Mouse (Mus musculus) lung, postnatal 0 days (tissue): ENCODE measurements at regions not wholly inside any gene's neighbourhood (a gene's known extent, or its start where the extent isn't known, plus 50 kb on each side); places are given as distances from the start of the nearest gene placed in this dataset.

ENCODE experiments used
- ATAC-seq: fragments of 200-750 bp; cut with Nextera tagmentation; 2 replicates; pipeline ENCODE4 v1.8.0; 2017; ENCODE audit warnings: moderate library complexity
- DNase-seq: peaks from one replicate; pipeline ENCODE4 v3.0.0-alpha.2; 2016; ENCODE audit warnings: low spot score
- H3K27ac ChIP-seq: fragments of 300-500 bp; sonication (generic); 2 replicates; pipeline ENCODE4 v1.5.1; 2014; ENCODE audit warnings: antibody characterized with exemption, mild to moderate bottlenecking, low read length, mixed read lengths
- H3K27me3 ChIP-seq: fragments of 300-500 bp; sonication (generic); replicated peaks from 2 replicates; pipeline ENCODE4 v1.6.1; 2014; ENCODE audit warnings: low read length, mixed read lengths; ENCODE audit not compliant: insufficient read depth
- H3K36me3 ChIP-seq: fragments of 300-500 bp; sonication (generic); 2 replicates; pipeline ENCODE4 v1.6.1; 2014; ENCODE audit warnings: low read length, mixed read lengths; ENCODE audit not compliant: insufficient read depth
- H3K4me1 ChIP-seq: fragments of 300-500 bp; sonication (generic); 2 replicates; pipeline ENCODE4 v1.6.1; 2014; ENCODE audit warnings: antibody characterized with exemption, low read depth, low read length, mixed read lengths; ENCODE audit not compliant: insufficient read depth
- H3K4me2 ChIP-seq: fragments of 300-500 bp; sonication (generic); replicated peaks from 2 replicates; pipeline ENCODE4 v1.6.1; 2014; ENCODE audit warnings: low read depth, mild to moderate bottlenecking, low read length, moderate library complexity, mixed read lengths
- H3K4me3 ChIP-seq: fragments of 300-500 bp; sonication (generic); 2 replicates; pipeline ENCODE4 v1.5.1; 2014; ENCODE audit warnings: low read depth, low read length
- H3K9ac ChIP-seq: fragments of 300-500 bp; sonication (generic); replicated peaks from 2 replicates; pipeline ENCODE4 v1.6.1; 2014; ENCODE audit warnings: low read depth, mild to moderate bottlenecking
- H3K9me3 ChIP-seq: fragments of 300-500 bp; sonication (generic); 2 replicates; pipeline ENCODE4 v1.6.1; 2016; ENCODE audit warnings: low read length, mixed read lengths
- CTCF ChIP-seq: IDR thresholded peaks from 2 replicates; pipeline ENCODE4 v1.5.1; 2016; ENCODE audit warnings: antibody characterized with exemption, mild to moderate bottlenecking
- EP300 ChIP-seq: IDR thresholded peaks from 2 replicates; pipeline ENCODE4 v1.6.1; 2016; ENCODE audit warnings: antibody characterized with exemption, mild to moderate bottlenecking, control low read depth
- WGBS: fragments of 180-500 bp; shearing (Covaris S2); extraction: QIAGEN DNeasy Blood & Tissue Kit; methylation state at CpG from one replicate; pipeline ENCODE4 v1.1.7; 2014; 5-methylcytosine and 5-hydroxymethylcytosine counted together

GRCm38 (mm10) chr16:76530886-76531285 is 157.3 kb upstream of the Nrip1 start:
- TF ChIP-seq CTCF (no peak), EP300 (no peak)
- no peak for ATAC-seq

GRCm38 (mm10) chr16:76529613-76530012 is 156.0 kb upstream of the Nrip1 start:
- H3K4me3 ChIP-seq, result no peak overlapping the region

More at GRCm38 (mm10) chr16:76530886-76531285, 157.3 kb upstream of the Nrip1 start:
- no peak overlapping the region for H3K9ac ChIP-seq
- H3K36me3 ChIP-seq, result no peaks in the 10 kb centered on the region
- DNase-seq, result peak; percentile 36
- no peak overlapping the region for H3K4me2 ChIP-seq
- no peak overlapping the region for H3K4me3 ChIP-seq
- H3K9me3 ChIP-seq, result no peaks in the 10 kb centered on the region
- H3K4me1 ChIP-seq, result no peaks in the 10 kb centered on the region; the same call in 1 of the 2 replicates
- no peaks in the 10 kb centered on the region for H3K27me3 ChIP-seq
- no peak overlapping the region for H3K27ac ChIP-seq
- WGBS, result 87% methylated on average over 3 of the region's 3 CpGs

GRCm38 (mm10) chr16:76527106-76527949 is 153.7 kb upstream of the Nrip1 start:
- Histone ChIP-seq H3K9me3 (no peaks in the 10 kb centered on the region), H3K27ac (no peak overlapping the region), H3K36me3 (no peaks in the 10 kb centered on the region), H3K4me2 (no peak overlapping the region), H3K4me3 (no peak overlapping the region), H3K9ac (no peak overlapping the region), H3K4me1 (no peaks in the 10 kb centered on the region; the same call in 1 of the 2 replicates), H3K27me3 (no peaks in the 10 kb centered on the region)
- peak; percentile 33 for DNase-seq
- TF ChIP-seq CTCF, result no peak
- TF ChIP-seq EP300, result no peak
- WGBS, result 84% methylated on average over 6 of the region's 6 CpGs
- ATAC-seq, result no peak

More at GRCm38 (mm10) chr16:76529613-76530012, 156.0 kb upstream of the Nrip1 start:
- Histone ChIP-seq H3K9me3 (no peaks in the 10 kb centered on the region), H3K4me1 (no peaks in the 10 kb centered on the region; the same call in 1 of the 2 replicates), H3K36me3 (no peaks in the 10 kb centered on the region), H3K4me2 (no peak overlapping the region), H3K9ac (no peak overlapping the region), H3K27ac (no peak overlapping the region), H3K27me3 (no peaks in the 10 kb centered on the region)
- DNase-seq (peak; percentile 74), ATAC-seq (peak; percentile 85)
- TF ChIP-seq CTCF (no peak), EP300 (peak; percentile 62)
- WGBS, result 60% methylated on average over 4 of the region's 4 CpGs

GRCm38 (mm10) chr16:76525563-76525962 is 151.9 kb upstream of the Nrip1 start:
- Histone ChIP-seq H3K27ac (no peak overlapping the region), H3K4me1 (no peaks in the 10 kb centered on the region), H3K4me2 (no peak overlapping the region), H3K9me3 (no peaks in the 10 kb centered on the region), H3K27me3 (no peaks in the 10 kb centered on the region), H3K9ac (no peak overlapping the region), H3K4me3 (no peak overlapping the region), H3K36me3 (no peaks in the 10 kb centered on the region)
- DNase-seq, result no peak
- ATAC-seq, result no peak
- WGBS, result 73% methylated on average over 5 of the region's 5 CpGs
- TF ChIP-seq EP300, result no peak
- no peak for TF ChIP-seq CTCF

GRCm38 (mm10) chr16:76524921-76525320 is 151.3 kb upstream of the Nrip1 start:
- no peak overlapping the region for H3K4me2 ChIP-seq
- WGBS, result 82% methylated on average over 4 of the region's 4 CpGs
- H3K27me3 ChIP-seq, result no peaks in the 10 kb centered on the region
- TF ChIP-seq EP300 (no peak), CTCF (no peak)
- H3K9me3 ChIP-seq, result no peaks in the 10 kb centered on the region
- no peak overlapping the region for H3K4me3 ChIP-seq
- H3K9ac ChIP-seq, result no peak overlapping the region
- no peak for DNase-seq
- H3K4me1 ChIP-seq, result no peaks in the 10 kb centered on the region
- no peak overlapping the region for H3K27ac ChIP-seq
- H3K36me3 ChIP-seq, result no peaks in the 10 kb centered on the region
- no peak for ATAC-seq

- Histone ChIP-seq H3K4me3 (no peak overlapping the region), H3K4me2 (no peak overlapping the region), H3K9ac (no peak overlapping the region), H3K27me3 (no peaks in the 10 kb centered on the region), H3K4me1 (no peaks in the 10 kb centered on the region), H3K9me3 (no peaks in the 10 kb centered on the region), H3K36me3 (no peaks in the 10 kb centered on the region), H3K27ac (no peak overlapping the region)
- no peak for ATAC-seq
- DNase-seq, result no peak
- TF ChIP-seq CTCF (no peak), EP300 (no peak)
- WGBS, result 96% methylated on average over 6 of the region's 6 CpGs
Observed at GRCm38 (mm10) chr16:76521142-76521541, 147.5 kb upstream of the Nrip1 start.
